Mouse (Mus musculus): ENCODE measurements at regions not wholly inside any gene's neighbourhood (a gene's known extent, or its start where the extent isn't known, plus 50 kb on each side); places are given as distances from the start of the nearest gene placed in this dataset.
A peak's percentile ranks its signal among the peaks of the same experiment; 100 is the strongest.

GRCm38 (mm10) chr1:100644858-100645257 lies 872.3 kb downstream of the Cntnap5b start:
- Histone ChIP-seq H3K9ac (replicated peaks; ENCODE audit: low read length) (no peak overlapping the region), H3K27ac (ENCODE audit: low read length) (no peak overlapping the region), H3K27me3 (ENCODE audit: insufficient read depth, low read length) (no peaks in the 10 kb centered on the region), H3K36me3 (ENCODE audit: insufficient read depth, low read length) (no peaks in the 10 kb centered on the region), H3K4me3 (ENCODE audit: low read length) (no peak overlapping the region), H3K4me2 (replicated peaks; ENCODE audit: low read depth, low read length) (no peak overlapping the region), H3K9me3 (ENCODE audit: low read length) (no peaks in the 10 kb centered on the region), H3K4me1 (ENCODE audit: insufficient read depth, low read length) (no peaks in the 10 kb centered on the region)
- peak; percentile 77 for ATAC-seq (ENCODE audit: low FRiP score, low TSS enrichment)

- H3K4me3 ChIP-seq (ENCODE audit: low read length) = no peak overlapping the region
- H3K36me3 ChIP-seq (ENCODE audit: insufficient read depth, low read length) = no peaks in the 10 kb centered on the region
- no peak overlapping the region for H3K4me2 ChIP-seq (replicated peaks; ENCODE audit: low read depth, low read length)
- ATAC-seq (ENCODE audit: low FRiP score, low TSS enrichment) = no peak
- no peak overlapping the region for H3K27ac ChIP-seq (ENCODE audit: low read length)
- H3K9me3 ChIP-seq (ENCODE audit: low read length) = peaks cover 2% of the 10 kb centered on the region; the same call in 1 of the 2 replicates
- WGBS = 74% methylated on average over 3 of the region's 3 CpGs
- no peak overlapping the region for H3K9ac ChIP-seq (replicated peaks; ENCODE audit: low read length)
- no peaks in the 10 kb centered on the region for H3K4me1 ChIP-seq (ENCODE audit: insufficient read depth, low read length)
- H3K27me3 ChIP-seq (ENCODE audit: insufficient read depth, low read length) = no peaks in the 10 kb centered on the region
Measured at GRCm38 (mm10) chr1:100660822-100661221, 888.3 kb downstream of the Cntnap5b start.

- 90% methylated on average over 3 of the region's 3 CpGs for WGBS
- Histone ChIP-seq H3K27ac (ENCODE audit: low read length) (no peak overlapping the region), H3K4me2 (replicated peaks; ENCODE audit: low read depth, low read length) (no peak overlapping the region), H3K4me3 (ENCODE audit: low read length) (no peak overlapping the region), H3K9me3 (ENCODE audit: low read length) (no peaks in the 10 kb centered on the region), H3K9ac (replicated peaks; ENCODE audit: low read length) (no peak overlapping the region), H3K4me1 (ENCODE audit: insufficient read depth, low read length) (no peaks in the 10 kb centered on the region), H3K27me3 (ENCODE audit: insufficient read depth, low read length) (no peaks in the 10 kb centered on the region), H3K36me3 (ENCODE audit: insufficient read depth, low read length) (no peaks in the 10 kb centered on the region)
- no peak for ATAC-seq (ENCODE audit: low FRiP score, low TSS enrichment)
Measured at GRCm38 (mm10) chr1:100706898-100707297, 934.3 kb downstream of the Cntnap5b start.

Measured in kidney, embryonic 16.5 days (tissue).